Mouse (Mus musculus) MEL (cell line): ENCODE results near the gene Atp6v0b. TPM values are rescaled to one million over a fixed set of nuclear protein-coding genes. Genes with fewer than 3 reads are reported as not detected.

Experiments
- DNase-seq: peaks from one replicate; pipeline ENCODE4 v3.0.0; 2011; ENCODE audit warnings: low read depth, low spot score
- H3K27ac ChIP-seq: 2 replicates; pipeline ENCODE4 v1.5.1; 2012; ENCODE audit warnings: low read depth, mild to moderate bottlenecking, control low read depth, low read length, moderate library complexity; ENCODE audit not compliant: control insufficient read depth
- H3K27me3 ChIP-seq, 2 experiments: fragments of 150-350 bp in 1 of 2; sonication (generic) in 1 of 2; 2 replicates each; pipeline ENCODE4 v1.6.1; 2012; ENCODE audit warnings: low read length in 2 of 2, mild to moderate bottlenecking in 2 of 2, improper control_type of control experiment in 1 of 2, moderate library complexity in 1 of 2; ENCODE audit not compliant: insufficient read depth in 2 of 2, control insufficient read depth in 1 of 2
- H3K36me3 ChIP-seq, 2 experiments: 2 replicates each; pipeline ENCODE4 v1.6.1; 2012 to 2014; ENCODE audit warnings: low read length in 2 of 2, improper control_type of control experiment in 1 of 2, inconsistent platforms in 1 of 2, mild to moderate bottlenecking in 1 of 2; ENCODE audit not compliant: insufficient read depth in 2 of 2, control insufficient read depth in 1 of 2
- H3K4me1 ChIP-seq, 2 experiments: fragments of 150-350 bp in 1 of 2; sonication (generic) in 1 of 2; 2 replicates each; pipeline ENCODE4 v1.6.1; 2012; ENCODE audit warnings: low read length in 2 of 2, improper control_type of control experiment in 1 of 2, mild to moderate bottlenecking in 1 of 2; ENCODE audit not compliant: insufficient read depth in 2 of 2, control insufficient read depth in 1 of 2
- H3K4me3 ChIP-seq, 2 experiments: fragments of 150-350 bp in 1 of 2; sonication (generic) in 1 of 2; 2 replicates each; pipeline ENCODE4 v1.5.1; 2012; ENCODE audit warnings: low read depth in 2 of 2, low read length in 2 of 2, mild to moderate bottlenecking in 2 of 2, moderate library complexity in 2 of 2, control low read depth in 1 of 2, improper control_type of control experiment in 1 of 2; ENCODE audit not compliant: control insufficient read depth in 1 of 2, insufficient read depth in 1 of 2
- H3K79me2 ChIP-seq: 2 replicates; pipeline ENCODE4 v1.6.1; 2012; ENCODE audit warnings: mild to moderate bottlenecking, low read length, moderate library complexity; ENCODE audit not compliant: control insufficient read depth, poor library complexity, insufficient read depth
- H3K9ac ChIP-seq: 2 replicates; pipeline ENCODE4 v1.6.1; 2012; ENCODE audit warnings: low read depth, mild to moderate bottlenecking, control low read depth, low read length, moderate library complexity; ENCODE audit not compliant: control insufficient read depth, poor library complexity, severe bottlenecking
- H3K9me3 ChIP-seq: fragments of 150-350 bp; sonication (generic); replicated peaks from 2 replicates; pipeline ENCODE4 v1.6.1; 2012; ENCODE audit warnings: mild to moderate bottlenecking, low read length, improper control_type of control experiment, moderate library complexity; ENCODE audit not compliant: insufficient read depth
- EP300 ChIP-seq, 2 experiments: IDR thresholded peaks; 2 replicates each; pipeline ENCODE4 v1.6.1; 2011; ENCODE audit warnings: improper control_type of control experiment in 2 of 2, low read length in 2 of 2, low read depth in 1 of 2, mild to moderate bottlenecking in 1 of 2
- GABPA ChIP-seq: IDR thresholded peaks from 2 replicates; pipeline ENCODE4 v1.6.1; 2012; ENCODE audit warnings: low read depth, mild to moderate bottlenecking, inconsistent platforms, low read length, improper control_type of control experiment, moderate library complexity
- GATA1 ChIP-seq: IDR thresholded peaks from 2 replicates; pipeline ENCODE4 v1.6.1; 2011; ENCODE audit warnings: low read depth, low read length, improper control_type of control experiment
- HCFC1 ChIP-seq: IDR thresholded peaks from 2 replicates; pipeline ENCODE4 v1.6.1; 2012; ENCODE audit warnings: low read depth, mild to moderate bottlenecking, inconsistent platforms, low read length, improper control_type of control experiment, moderate library complexity
- JUND ChIP-seq: IDR thresholded peaks from 2 replicates; pipeline ENCODE4 v1.6.1; 2011; ENCODE audit warnings: low read depth, mild to moderate bottlenecking, improper control_type of control experiment, low read length
- MAX ChIP-seq: IDR thresholded peaks from 2 replicates; pipeline ENCODE4 v1.6.1; 2011; ENCODE audit warnings: low read length, improper control_type of control experiment
- MXI1 ChIP-seq: IDR thresholded peaks from 2 replicates; pipeline ENCODE4 v1.6.1; 2011; ENCODE audit warnings: mild to moderate bottlenecking, low read depth, low read length, improper control_type of control experiment
- MYB ChIP-seq: IDR thresholded peaks from 2 replicates; pipeline ENCODE4 v1.6.1; 2011; ENCODE audit warnings: mild to moderate bottlenecking, low read depth, low read length, improper control_type of control experiment
- RCOR1 ChIP-seq: IDR thresholded peaks from 2 replicates; pipeline ENCODE4 v1.6.1; 2012; ENCODE audit warnings: low read depth, mild to moderate bottlenecking, inconsistent platforms, low read length, improper control_type of control experiment
- SIN3A ChIP-seq: IDR thresholded peaks from 2 replicates; pipeline ENCODE4 v1.6.1; 2012; ENCODE audit warnings: low read length, improper control_type of control experiment, inconsistent platforms
- SMC3 ChIP-seq: IDR thresholded peaks from 2 replicates; pipeline ENCODE4 v1.6.1; 2011; ENCODE audit warnings: low read depth, low read length, improper control_type of control experiment
- TCF12 ChIP-seq: IDR thresholded peaks from 2 replicates; pipeline ENCODE4 v1.6.1; 2014; ENCODE audit warnings: low read depth, mild to moderate bottlenecking, inconsistent platforms, low read length, improper control_type of control experiment, moderate library complexity
- UBTF ChIP-seq: IDR thresholded peaks from 2 replicates; pipeline ENCODE4 v1.6.1; 2012; ENCODE audit warnings: low read depth, mild to moderate bottlenecking, inconsistent platforms, low read length, improper control_type of control experiment, moderate library complexity, borderline replicate concordance; ENCODE audit not compliant: insufficient read depth
- USF1 ChIP-seq: IDR thresholded peaks from 2 replicates; pipeline ENCODE4 v1.6.1; 2014; ENCODE audit warnings: low read depth, mild to moderate bottlenecking, inconsistent platforms, low read length, improper control_type of control experiment, moderate library complexity
- USF2 ChIP-seq, 2 experiments: IDR thresholded peaks; 2 replicates each; pipeline ENCODE4 v1.6.1; 2011 to 2012; ENCODE audit warnings: improper control_type of control experiment in 2 of 2, low read length in 2 of 2, borderline replicate concordance in 1 of 2, inconsistent platforms in 1 of 2, low read depth in 1 of 2, mild to moderate bottlenecking in 1 of 2; ENCODE audit not compliant: insufficient read depth in 1 of 2
- ZKSCAN1 ChIP-seq: IDR thresholded peaks from 2 replicates; pipeline ENCODE4 v1.6.1; 2012; ENCODE audit warnings: low read depth, mild to moderate bottlenecking, inconsistent platforms, low read length, improper control_type of control experiment, moderate library complexity
- ZNF384 ChIP-seq: IDR thresholded peaks from 2 replicates; pipeline ENCODE4 v1.6.1; 2012; ENCODE audit warnings: low read depth, mild to moderate bottlenecking, inconsistent platforms, low read length, improper control_type of control experiment
- polyA plus RNA-seq, 2 experiments: library from polyadenylated mRNA; stranded (reverse) in 1 of 2; unstranded in 1 of 2; fragments of >175 nt in 1 of 2; fragments of >200 nt in 1 of 2; gene quantifications; 2 replicates each; pipeline versions ENCODE4 v1.2.1 to v1.2.4; 2012; ENCODE audit warnings: low replicate concordance in 2 of 2, low read depth in 1 of 2; ENCODE audit not compliant: insufficient read length in 2 of 2, insufficient read depth in 1 of 2, missing spikeins in 1 of 2
- total RNA-seq: library from RNA; depleted of rRNA; stranded (reverse); fragments of 300-350 nt; gene quantifications from 2 replicates; pipeline ENCODE4 v1.2.3, GENCODE M21; 2012

The Atp6v0b gene
- total and polyA plus RNA-seq, 3 experiments: 286 to 343 TPM; not detected in 1

DNA sequence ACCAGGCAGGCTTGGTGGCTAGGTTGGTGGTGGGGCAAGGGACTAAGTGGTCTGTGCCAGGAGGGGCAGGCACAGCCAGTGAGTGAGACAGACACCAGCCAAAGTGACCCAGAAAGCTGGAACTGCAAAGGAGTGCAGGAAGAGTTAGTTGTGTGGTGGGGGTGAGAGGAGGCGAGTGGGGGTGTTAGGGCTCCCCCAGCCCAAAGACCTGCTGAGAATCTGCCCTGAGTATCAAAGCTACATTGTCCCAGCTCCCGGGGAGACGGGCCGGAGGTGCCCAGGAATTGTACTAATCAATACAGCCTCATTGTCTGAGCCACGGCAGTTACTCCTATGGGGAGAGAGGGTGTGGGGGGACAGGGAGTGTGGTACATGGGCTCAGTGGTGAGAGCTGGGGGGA is 37.6 kb downstream of the Atp6v0b start:
- H3K4me1 ChIP-seq: no peaks in the 10 kb centered on the region
- H3K36me3 ChIP-seq: no peaks in the 10 kb centered on the region; a peak in 1 of 4 replicates
- DNase-seq: no peak
- no peaks in the 10 kb centered on the region for H3K27me3 ChIP-seq
- H3K9me3 ChIP-seq: no peaks in the 10 kb centered on the region
- H3K4me3 ChIP-seq: no peak overlapping the region
- no peak overlapping the region for H3K9ac ChIP-seq
- TF ChIP-seq GABPA (no peak), RCOR1 (no peak)
- TF ChIP-seq, all 39 proteins: peak for 0
- Histone ChIP-seq H3K79me2 (no peaks in the 10 kb centered on the region), H3K27ac (no peak overlapping the region)

DNA sequence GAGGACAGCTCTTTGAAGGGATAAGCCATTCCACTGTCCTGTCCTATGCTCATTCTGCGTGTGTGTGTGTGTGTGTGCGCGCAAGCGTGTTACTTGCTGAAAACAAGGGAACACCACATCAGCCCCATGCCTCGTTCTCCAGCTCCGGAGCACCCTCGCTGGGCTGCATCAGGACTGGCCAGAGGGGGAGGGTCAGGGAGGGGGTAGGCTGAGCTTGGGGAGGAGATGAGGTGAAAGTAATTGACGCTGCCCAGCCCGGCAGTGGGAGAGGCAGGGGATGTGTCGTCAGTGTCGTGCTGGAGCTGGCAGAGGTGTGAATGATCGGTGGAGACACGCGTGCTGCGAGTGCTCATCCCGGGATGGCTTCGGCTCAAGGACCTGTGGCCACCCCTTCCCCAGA is 38.1 kb downstream of the Atp6v0b start:
- no peak overlapping the region for H3K27ac ChIP-seq
- TF ChIP-seq MXI1 (no peak), HCFC1 (no peak), UBTF (no peak), USF1 (no peak), GABPA (no peak), MAX (no peak), SMC3 (no peak), USF2 (IDR thresholded peaks at IDR 0.05; ENCODE audit: borderline replicate concordance in 1 of 2, insufficient read depth in 1 of 2, low read depth in 1 of 2, low read length in 2 of 2) (no peak), ZKSCAN1 (no peak), SIN3A (no peak), EP300 (IDR thresholded peaks at IDR 0.05; ENCODE audit: low read depth in 1 of 2, low read length in 2 of 2) (no peak), GATA1 (no peak), JUND (no peak), ZNF384 (no peak), TCF12 (no peak), MYB (no peak)
- TF ChIP-seq, all 39 proteins: peak for 0
- H3K9me3 ChIP-seq: no peaks in the 10 kb centered on the region
- H3K4me3 ChIP-seq: no peak overlapping the region
- no peak for DNase-seq
- H3K36me3 ChIP-seq: no peaks in the 10 kb centered on the region; a peak in 1 of 4 replicates
- no peak overlapping the region for H3K9ac ChIP-seq
- H3K4me1 ChIP-seq: no peaks in the 10 kb centered on the region
- H3K79me2 ChIP-seq: no peaks in the 10 kb centered on the region
- no peaks in the 10 kb centered on the region for H3K27me3 ChIP-seq
